Mouse (Mus musculus) urinary bladder, adult 2 months (tissue): Measurements from ENCODE around the gene Fah. TPM values are rescaled to one million over a fixed set of nuclear protein-coding genes. Genes with fewer than 3 reads are reported as not detected.
A peak's percentile ranks its signal among the peaks of the same experiment; 100 is the strongest.

Experiments
- DNase-seq: peaks from one replicate; pipeline ENCODE4 v3.0.0; 2022; ENCODE audit warnings: low spot score
- polyA plus RNA-seq: library from polyadenylated mRNA; depleted of rRNA; stranded (reverse); fragments of >200 nt; gene quantifications from 2 replicates; pipeline ENCODE4 v1.2.3, GENCODE M21; 2012; rRNA removed

The Fah gene
- 28.7 and 36.3 TPM in 2 replicates for polyA plus RNA-seq

GRCm38 (mm10) chr7:84606293-84606749, at the start of gene Fah:
Fah (minus strand) TSS chr7:84606722.
- peak; percentile 39 for DNase-seq

- no peak for DNase-seq
These were observed 46.2 kb upstream of the Fah start for GRCm38 (mm10) chr7:84652740-84653139.

DNA sequence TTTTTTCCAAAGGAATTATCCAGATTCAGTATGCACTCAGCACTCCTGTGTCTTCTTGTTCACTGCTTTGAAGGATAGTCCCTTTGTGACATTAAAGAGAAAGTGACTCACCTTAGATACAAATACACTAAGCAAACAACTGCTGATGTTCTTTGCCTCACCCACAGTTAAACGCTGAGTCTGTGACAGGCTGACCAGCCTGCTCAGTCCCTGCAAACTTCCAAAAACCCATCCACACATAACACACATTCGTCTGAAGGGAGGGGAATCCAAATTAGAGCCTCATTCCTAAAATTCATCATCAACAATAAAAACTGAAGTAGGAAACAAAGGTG, 45.4 kb upstream of the Fah start:
- no peak for DNase-seq

GRCm38 (mm10) chr7:84651303-84651986, 44.9 kb upstream of the Fah start:
- DNase-seq = no peak

DNA sequence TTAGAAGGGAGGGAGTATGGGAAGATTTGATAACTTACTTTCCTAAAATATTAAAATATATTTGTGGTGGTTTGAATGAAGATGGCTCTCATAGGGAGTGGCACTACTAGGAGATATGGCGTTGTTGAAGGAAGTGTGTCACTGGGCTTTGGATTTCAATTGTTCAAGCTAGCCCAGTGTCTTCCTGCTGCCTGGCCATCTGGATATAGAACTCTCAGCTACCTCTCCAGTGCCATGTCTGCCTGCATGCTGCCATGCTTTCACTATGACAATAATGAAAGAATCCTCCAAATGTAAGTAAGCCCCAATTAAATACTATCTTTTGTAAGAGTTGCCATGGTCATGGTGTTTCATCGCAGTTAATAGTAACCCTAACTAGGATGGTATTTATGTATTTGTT, 42.5 kb upstream of the Fah start:
- DNase-seq = no peak

- DNase-seq = no peak
These were observed 39.7 kb upstream of the Fah start for GRCm38 (mm10) chr7:84646256-84646655.

GRCm38 (mm10) chr7:84643270-84643998, 36.9 kb upstream of the Fah start:
- DNase-seq = no peak

DNA sequence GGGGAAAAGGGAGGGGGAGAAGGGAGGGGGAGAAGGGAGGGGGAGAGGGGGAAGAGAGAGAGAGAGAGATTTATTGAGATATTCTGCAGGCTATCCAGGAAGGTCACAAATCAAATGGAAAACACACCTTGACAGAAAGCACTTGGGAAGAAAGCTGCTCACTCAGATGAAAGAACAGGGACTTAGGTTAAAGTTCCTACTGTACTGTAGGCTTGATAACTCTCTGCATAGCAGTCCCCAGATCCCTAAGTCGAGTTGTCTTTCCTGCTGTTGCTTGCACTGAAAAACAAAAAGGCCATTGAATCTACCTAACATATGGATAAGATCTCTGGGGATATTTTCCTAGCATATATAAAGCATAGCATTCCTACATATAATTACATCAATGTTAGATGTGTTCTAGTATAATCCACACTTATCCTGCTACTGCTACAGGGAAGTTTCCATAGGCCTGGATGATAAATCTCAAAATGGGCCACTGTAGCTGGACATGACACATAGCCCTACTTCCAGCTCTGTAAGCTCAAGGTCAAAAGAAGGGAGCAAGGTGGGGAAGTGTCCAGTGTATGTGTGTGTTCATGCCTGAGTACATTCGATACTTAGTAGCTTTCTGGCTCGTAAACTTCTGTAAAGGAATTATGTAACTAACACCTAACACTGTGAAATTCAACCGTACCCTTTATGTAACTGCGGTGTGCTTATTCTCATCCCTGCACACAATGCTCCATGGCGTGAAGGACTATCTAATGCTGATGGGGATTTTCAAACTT, 35.8 kb upstream of the Fah start:
- no peak for DNase-seq

DNA sequence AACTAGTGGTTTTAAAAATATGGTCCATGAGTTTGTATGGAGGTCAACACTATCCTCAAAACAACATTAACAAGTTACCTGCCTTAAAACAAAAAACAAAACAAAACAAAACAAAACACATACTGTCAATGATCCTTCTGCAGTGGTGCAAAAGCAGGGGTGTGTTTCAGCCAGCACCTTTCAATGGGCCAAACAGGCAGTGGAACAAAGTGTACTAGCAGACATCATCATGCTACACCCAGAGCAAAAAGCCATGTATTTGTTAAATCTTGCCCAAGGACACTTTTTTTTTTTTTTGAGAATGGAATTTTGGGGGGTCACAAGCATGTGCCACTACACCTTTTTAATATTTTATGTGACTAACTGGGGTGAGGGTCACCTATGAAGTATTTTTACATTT, 30.4 kb upstream of the Fah start:
- DNase-seq = no peak

GRCm38 (mm10) chr7:84631878-84632277, 25.4 kb upstream of the Fah start:
- DNase-seq = no peak

GRCm38 (mm10) chr7:84623718-84624117, 17.2 kb upstream of the Fah start:
- DNase-seq = no peak

DNA sequence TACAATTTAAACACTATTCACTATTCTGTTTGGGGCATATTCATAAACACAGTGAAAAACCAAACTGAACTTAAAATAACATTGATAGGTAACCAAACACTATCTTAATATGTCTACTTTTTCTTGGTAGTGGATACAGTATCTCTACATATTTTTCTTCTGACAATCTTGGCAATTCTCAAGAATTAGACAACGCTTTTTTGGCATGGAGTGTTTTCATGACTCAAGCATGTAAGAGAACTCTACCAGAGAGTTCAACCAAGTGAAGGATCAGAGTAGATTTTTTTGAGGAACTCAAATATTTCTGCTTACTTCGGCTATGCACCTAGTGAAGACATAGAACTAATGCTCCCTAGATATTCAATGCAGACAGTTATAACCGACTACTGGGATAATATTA, 14.4 kb upstream of the Fah start:
- no peak for DNase-seq

- DNase-seq = no peak
These were observed 12.4 kb upstream of the Fah start for GRCm38 (mm10) chr7:84618951-84619350.

DNA sequence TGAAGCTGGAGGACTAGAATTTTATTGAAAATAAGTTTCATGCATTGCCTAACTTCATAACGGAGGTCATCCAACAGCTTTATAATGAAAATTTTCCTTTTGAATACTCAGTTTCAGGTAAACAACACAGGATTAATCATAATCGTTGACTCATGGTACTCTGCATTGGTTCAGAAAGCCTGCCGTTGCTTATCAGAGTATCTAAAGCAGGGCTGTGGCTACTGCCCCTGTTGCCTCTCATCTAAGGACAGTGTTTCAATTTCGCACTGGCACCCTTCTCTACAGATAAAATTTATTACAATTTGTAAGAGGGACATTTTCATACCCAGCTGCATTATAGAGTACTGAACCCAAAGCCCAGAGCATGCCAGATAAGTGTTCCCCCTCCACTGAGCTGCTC, 5.9 kb upstream of the Fah start:
- no peak for DNase-seq

GRCm38 (mm10) chr7:84611609-84612008, 5.1 kb upstream of the Fah start:
- DNase-seq = no peak

- peak; percentile 78 for DNase-seq
These were observed 724 bp downstream of the Fah start for GRCm38 (mm10) chr7:84605704-84606292.

- no peak for DNase-seq
These were observed 1.4 kb downstream of the Fah start for GRCm38 (mm10) chr7:84605033-84605687.

DNA sequence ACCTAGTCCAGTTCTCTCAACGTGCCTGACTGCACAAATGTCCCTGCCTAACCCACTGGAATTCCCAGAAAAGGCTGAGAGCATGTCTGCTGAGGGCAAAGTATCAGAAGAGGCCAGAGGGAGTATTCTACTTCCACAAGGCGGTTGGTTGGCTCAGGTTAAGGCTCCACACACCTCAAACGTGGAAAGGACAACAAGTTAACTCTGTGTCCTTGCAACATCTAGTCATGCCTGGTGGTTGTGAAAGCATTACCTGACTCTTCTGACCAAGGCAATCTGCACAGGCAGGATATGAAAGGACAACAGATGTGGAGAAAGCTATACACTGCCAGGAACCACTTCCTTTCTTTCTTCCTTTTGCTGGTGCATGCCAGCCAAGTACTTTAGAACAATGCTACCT, 2.0 kb downstream of the Fah start:
- DNase-seq = no peak

DNA sequence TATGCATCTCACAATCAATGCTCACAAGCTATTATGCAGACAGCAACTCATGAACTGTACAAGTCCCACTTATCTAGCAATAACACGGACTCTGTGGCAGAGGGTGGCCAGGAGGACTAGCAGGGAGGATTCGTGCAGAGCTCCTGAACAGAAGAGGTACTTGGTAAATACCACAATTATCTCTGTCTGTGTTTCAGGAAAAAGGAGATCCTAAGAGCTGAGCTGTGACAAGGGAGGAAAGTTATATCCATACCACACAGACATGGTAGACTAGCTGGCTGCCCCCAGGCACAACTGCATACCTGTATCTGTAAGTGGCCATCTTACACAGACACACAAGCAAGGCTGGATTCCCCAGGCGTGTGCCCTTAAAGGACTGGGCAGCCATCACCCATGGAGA, 5.2 kb downstream of the Fah start:
- DNase-seq = no peak

GRCm38 (mm10) chr7:84600631-84601030, 5.9 kb downstream of the Fah start:
- DNase-seq = no peak

DNA sequence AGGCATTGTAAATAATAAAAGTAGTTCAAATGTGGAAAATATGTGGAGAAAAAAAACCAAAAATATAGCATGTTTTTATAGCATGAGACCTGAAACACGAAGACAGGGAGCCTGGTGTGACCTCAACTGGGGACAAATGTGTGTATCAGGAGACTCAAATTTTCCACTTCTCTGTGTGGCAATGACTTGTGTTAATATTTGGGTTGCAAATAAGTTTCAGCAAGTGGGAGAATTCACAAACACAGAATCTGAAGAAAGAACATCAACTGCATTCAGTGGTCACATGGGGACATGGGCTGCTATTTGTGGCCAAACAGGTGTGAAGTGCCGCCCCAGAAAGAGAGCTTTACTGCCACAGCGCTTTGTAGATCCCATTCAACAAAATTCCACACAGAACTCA, 9.9 kb downstream of the Fah start:
- DNase-seq = no peak

GRCm38 (mm10) chr7:84596002-84596401, 10.5 kb downstream of the Fah start:
- DNase-seq = no peak
